Mouse (Mus musculus): Measurements from ENCODE around the gene Tex22. TPM values are rescaled to one million over a fixed set of nuclear protein-coding genes. Genes with fewer than 3 reads are reported as not detected.

Tex22 gene
- total RNA-seq, 2 experiments from 2014 or later: not detected

DNA sequence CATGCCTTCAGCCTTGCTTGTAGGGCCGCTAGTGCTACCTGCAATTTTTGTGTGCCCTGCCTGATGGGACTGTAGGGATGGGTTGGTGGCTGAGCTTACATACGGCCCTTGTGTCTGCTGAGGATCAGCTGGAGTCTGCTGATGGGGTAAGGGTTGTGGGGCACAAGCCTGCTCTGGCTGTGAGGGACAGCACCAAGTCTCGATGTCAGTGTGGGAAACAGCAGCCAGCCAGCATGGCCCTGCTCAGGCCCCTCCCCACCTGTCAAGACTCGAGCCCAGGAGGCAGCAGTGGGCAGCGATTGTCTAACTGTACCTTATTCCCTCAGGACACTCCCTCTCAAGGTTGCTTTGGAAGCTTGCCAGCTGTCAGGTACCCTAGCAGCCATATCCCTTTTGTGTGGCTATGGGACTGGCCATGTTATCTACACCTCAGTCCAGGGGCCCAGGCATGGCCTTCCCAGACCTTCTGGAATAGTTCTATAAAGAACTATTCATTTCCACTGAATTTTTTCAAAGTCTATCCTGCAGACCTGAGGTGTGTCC, 59.6 kb downstream of the Tex22 start:
- no peak for ATAC-seq (replicated peaks; ENCODE audit: low FRiP score, poor library complexity, severe bottlenecking)

DNA sequence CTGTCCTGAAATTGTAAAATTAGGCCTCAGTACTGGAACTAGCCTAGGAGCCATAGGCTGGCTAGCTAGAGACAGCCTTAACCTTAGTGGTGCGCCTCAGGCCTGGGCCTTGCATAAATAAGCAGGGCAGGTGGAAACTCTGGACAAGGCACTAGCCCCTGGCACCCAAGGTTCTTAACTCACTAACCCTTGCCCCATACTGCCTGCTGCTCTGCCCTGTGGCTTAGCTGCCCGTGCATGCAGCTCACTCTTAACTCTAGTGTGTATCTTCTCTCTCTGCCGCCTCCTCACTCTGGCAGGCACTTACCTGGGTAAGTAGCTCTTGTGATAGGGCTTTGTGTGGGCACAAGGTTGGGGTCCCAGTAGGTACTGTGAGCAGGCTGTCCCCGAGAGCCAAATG, 60.2 kb downstream of the Tex22 start:
- ATAC-seq (replicated peaks; ENCODE audit: low FRiP score, poor library complexity, severe bottlenecking): no peak

DNA sequence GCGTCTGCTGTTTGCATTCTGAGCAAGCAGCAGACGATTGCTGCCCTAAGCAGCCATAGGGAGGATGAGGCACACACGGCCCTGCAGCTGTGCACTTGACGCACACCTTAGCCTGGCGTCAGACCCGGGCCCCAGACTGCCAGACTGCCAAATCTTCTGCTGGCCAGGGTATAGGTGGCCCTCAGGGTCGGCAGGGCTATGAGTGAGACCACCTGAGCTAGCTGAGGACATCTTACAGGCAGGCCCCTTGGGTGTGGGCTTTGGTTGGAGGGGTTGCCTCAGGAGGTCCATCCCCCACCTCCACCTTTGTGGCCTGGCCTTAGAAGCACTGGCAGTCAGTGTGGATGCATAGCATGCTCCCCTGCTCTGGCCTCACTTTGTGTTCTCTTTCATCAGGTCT, 61.1 kb downstream of the Tex22 start:
- ATAC-seq (replicated peaks; ENCODE audit: low FRiP score, poor library complexity, severe bottlenecking): no peak

DNA sequence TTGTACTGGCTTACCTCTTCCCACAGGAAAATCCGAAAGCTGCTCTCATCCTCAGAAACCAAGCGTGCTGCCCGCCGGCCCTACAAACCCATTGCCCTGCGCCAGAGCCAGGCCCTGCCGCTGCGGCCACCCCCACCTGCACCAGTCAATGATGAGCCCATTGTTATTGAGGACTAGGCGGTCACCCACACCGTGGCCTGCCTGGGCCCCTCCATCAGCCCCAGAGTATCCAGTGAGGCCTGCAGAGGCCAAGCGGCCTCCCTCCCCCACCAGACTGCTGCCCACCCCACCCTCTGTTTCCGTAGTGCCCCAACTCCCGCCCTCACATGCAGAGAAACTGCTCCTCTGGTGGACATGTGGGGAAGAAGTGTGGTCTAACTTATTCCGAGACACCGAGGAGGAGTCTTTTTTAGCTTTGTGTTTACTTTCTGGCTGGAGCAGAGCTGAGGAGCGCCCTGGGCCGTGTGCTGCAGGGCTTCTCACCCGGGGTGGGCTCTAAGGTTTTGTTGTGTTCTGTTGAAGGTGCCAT, 62.3 kb downstream of the Tex22 start:
- ATAC-seq (replicated peaks; ENCODE audit: low FRiP score, poor library complexity, severe bottlenecking): no peak

DNA sequence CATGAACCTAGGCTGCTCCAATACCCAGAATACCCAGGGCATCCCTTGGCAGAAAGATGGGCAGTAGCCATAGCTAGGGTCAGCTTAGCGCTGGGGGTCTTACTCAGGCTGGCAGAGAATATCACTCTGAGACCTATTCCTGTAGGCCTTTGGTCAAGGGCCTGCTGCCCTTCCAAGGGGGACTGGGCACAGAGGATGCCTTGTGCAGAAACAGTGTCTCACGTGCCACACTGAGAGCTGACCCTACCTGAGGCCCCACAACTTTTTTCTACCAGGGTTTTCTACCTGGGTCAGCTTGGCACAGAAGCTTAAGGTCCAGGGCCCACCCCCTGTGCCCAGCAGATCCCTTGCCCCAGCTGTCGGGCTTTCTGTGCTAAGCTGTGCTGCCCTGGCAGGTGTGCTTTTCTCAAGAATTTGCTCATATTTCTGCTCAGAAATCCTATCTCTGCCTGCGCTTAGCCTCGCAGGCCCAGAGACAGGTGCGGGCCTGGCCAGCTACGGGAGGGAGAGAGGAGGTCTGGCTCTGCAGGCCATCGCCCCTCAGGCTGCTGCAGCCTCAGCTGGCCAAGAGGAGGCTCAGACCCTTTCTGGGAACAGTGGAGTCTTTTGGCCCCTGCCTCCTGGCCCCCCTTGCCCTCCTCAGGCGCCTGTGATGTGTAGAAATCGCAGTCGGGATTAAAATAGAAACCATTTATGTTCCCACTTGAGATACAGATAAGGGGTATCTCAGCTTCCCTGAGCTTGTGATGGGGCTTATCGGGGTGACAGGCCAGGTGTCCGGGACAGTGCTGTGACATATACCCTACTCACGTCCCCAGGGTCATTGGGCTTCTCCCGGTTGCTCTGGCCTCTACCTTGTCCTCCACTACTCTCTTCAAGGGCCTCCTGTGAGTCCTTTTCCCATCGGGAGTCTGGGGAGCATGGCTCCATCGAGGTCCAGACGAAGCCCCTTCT, 63.2 kb downstream of the Tex22 start:
- no peak for ATAC-seq (replicated peaks; ENCODE audit: low FRiP score, poor library complexity, severe bottlenecking)

DNA sequence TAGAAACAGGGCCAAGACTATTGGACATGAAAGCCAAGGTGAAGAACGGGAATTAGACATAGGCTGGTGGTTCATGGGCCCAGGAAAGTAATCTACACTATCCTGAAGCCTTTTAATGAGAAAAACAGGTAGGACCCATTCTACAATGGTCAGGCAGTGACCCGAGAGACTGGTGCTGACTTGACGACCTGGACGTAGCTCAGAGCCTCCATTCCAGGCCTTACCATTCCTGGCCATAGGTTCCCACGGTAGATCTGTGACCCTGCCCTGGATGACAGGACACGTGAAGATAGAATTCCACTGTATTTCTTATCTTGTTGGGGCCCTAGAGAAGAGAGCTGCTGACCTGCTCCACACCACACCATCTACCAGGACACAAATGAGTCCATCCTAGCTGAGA, 64.0 kb downstream of the Tex22 start:
- no peak for ATAC-seq (replicated peaks; ENCODE audit: low FRiP score, poor library complexity, severe bottlenecking)

Other genes with a start within 250 kb of the Tex22 start
- 170 and 180 TPM in 2 replicates for gene Cdca4, start 245.1 kb upstream of the Tex22 start, total RNA-seq (2015; ENCODE audit: low replicate concordance)
- 135 and 144 TPM in 2 replicates for gene Cdca4, start 245.1 kb upstream of the Tex22 start, total RNA-seq (2017; ENCODE audit: low replicate concordance)
- 1.3 and 5.0 TPM in 2 replicates for gene Gpr132, start 206.3 kb upstream of the Tex22 start, total RNA-seq (2015; ENCODE audit: low replicate concordance)
- gene Gpr132, start 206.3 kb upstream of the Tex22 start, total RNA-seq (2017; ENCODE audit: low replicate concordance): 0.90 and 2.7 TPM in 2 replicates
- gene Jag2, start 144.7 kb upstream of the Tex22 start, total RNA-seq (2015; ENCODE audit: low replicate concordance): not detected in 2 replicates
- gene Jag2, start 144.7 kb upstream of the Tex22 start, total RNA-seq (2017; ENCODE audit: low replicate concordance): 0.26 TPM in 1 of 2 replicates, not detected in the other
- 12.3 TPM in 1 of 2 replicates, not detected in the other for gene Nudt14, start 132.4 kb upstream of the Tex22 start, total RNA-seq (2015; ENCODE audit: low replicate concordance)
- 2.5 and 3.3 TPM in 2 replicates for gene Nudt14, start 132.4 kb upstream of the Tex22 start, total RNA-seq (2017; ENCODE audit: low replicate concordance)
- gene Btbd6, start 98.0 kb upstream of the Tex22 start, total RNA-seq (2015; ENCODE audit: low replicate concordance): 0.84 and 3.2 TPM in 2 replicates
- 0.68 and 1.0 TPM in 2 replicates for gene Btbd6, start 98.0 kb upstream of the Tex22 start, total RNA-seq (2017; ENCODE audit: low replicate concordance)
- 55.1 and 57.4 TPM in 2 replicates for gene Brf1, start 73.8 kb upstream of the Tex22 start, total RNA-seq (2015; ENCODE audit: low replicate concordance)
- gene Brf1, start 73.8 kb upstream of the Tex22 start, total RNA-seq (2017; ENCODE audit: low replicate concordance): 172 and 200 TPM in 2 replicates
- 68.3 and 88.3 TPM in 2 replicates for gene Pacs2, start 60.0 kb upstream of the Tex22 start, total RNA-seq (2015; ENCODE audit: low replicate concordance)
- 44.9 and 45.7 TPM in 2 replicates for gene Pacs2, start 60.0 kb upstream of the Tex22 start, total RNA-seq (2017; ENCODE audit: low replicate concordance)
- gene Mta1, start 23.8 kb downstream of the Tex22 start, total RNA-seq (2015; ENCODE audit: low replicate concordance): 27.2 and 40.4 TPM in 2 replicates
- gene Mta1, start 23.8 kb downstream of the Tex22 start, total RNA-seq (2017; ENCODE audit: low replicate concordance): 17.6 and 21.6 TPM in 2 replicates
- gene Crip2, start 65.7 kb downstream of the Tex22 start, total RNA-seq (2015; ENCODE audit: low replicate concordance): 22.7 and 54.1 TPM in 2 replicates
- gene Crip2, start 65.7 kb downstream of the Tex22 start, total RNA-seq (2017; ENCODE audit: low replicate concordance): 16.0 and 29.5 TPM in 2 replicates
- 106 and 143 TPM in 2 replicates for gene Crip1, start 71.8 kb downstream of the Tex22 start, total RNA-seq (2015; ENCODE audit: low replicate concordance)
- gene Crip1, start 71.8 kb downstream of the Tex22 start, total RNA-seq (2017; ENCODE audit: low replicate concordance): 93.8 and 176 TPM in 2 replicates
- 11.3 and 18.7 TPM in 2 replicates for gene Tedc1, start 81.9 kb downstream of the Tex22 start, total RNA-seq (2015; ENCODE audit: low replicate concordance)
- 18.9 and 38.9 TPM in 2 replicates for gene Tedc1, start 81.9 kb downstream of the Tex22 start, total RNA-seq (2017; ENCODE audit: low replicate concordance)
- not detected in 2 replicates for gene Tmem121, start 111.4 kb downstream of the Tex22 start, total RNA-seq (2015; ENCODE audit: low replicate concordance)
- gene Tmem121, start 111.4 kb downstream of the Tex22 start, total RNA-seq (2017; ENCODE audit: low replicate concordance): not detected in 2 replicates